Mouse (Mus musculus): ENCODE measurements around the gene Fgf10.

Gene Fgf10

GRCm38 (mm10) chr13:118713626-118714150 is 44.1 kb downstream of the Fgf10 start:
- TF ChIP-seq NANOG (IDR thresholded peaks at IDR 0.05; ENCODE audit: borderline replicate concordance, low read length): no peak
- no peak for TF ChIP-seq CTCF (conservative IDR thresholded peaks at IDR 0.05; ENCODE audit: low read length)
- TF ChIP-seq POU5F1 (IDR thresholded peaks at IDR 0.05; ENCODE audit: borderline replicate concordance, low read length): no peak
- H3K4me3 ChIP-seq (replicated peaks; ENCODE audit: low read length): peak overlapping the region; percentile 67; the same call in 1 of the 2 replicates
- peaks cover 34% of the 10 kb centered on the region for H3K4me1 ChIP-seq (replicated peaks; ENCODE audit: low read depth, low read length)
- H3K36me3 ChIP-seq (ENCODE audit: insufficient read depth, low read length): no peaks in the 10 kb centered on the region
- peaks cover 31% of the 10 kb centered on the region for H3K27me3 ChIP-seq (ENCODE audit: insufficient read depth, low read length)
- H3K9me3 ChIP-seq (ENCODE audit: low read length): no peaks in the 10 kb centered on the region

- Histone ChIP-seq H3K27me3 (ENCODE audit: insufficient read depth, low read length) (peaks cover 31% of the 10 kb centered on the region), H3K36me3 (ENCODE audit: insufficient read depth, low read length) (no peaks in the 10 kb centered on the region), H3K4me3 (replicated peaks; ENCODE audit: low read length) (peak overlapping the region; percentile 67), H3K4me1 (replicated peaks; ENCODE audit: low read depth, low read length) (peaks cover 34% of the 10 kb centered on the region), H3K9me3 (ENCODE audit: low read length) (no peaks in the 10 kb centered on the region)
- TF ChIP-seq POU5F1 (IDR thresholded peaks at IDR 0.05; ENCODE audit: borderline replicate concordance, low read length): no peak
- TF ChIP-seq CTCF (conservative IDR thresholded peaks at IDR 0.05; ENCODE audit: low read length): no peak
- TF ChIP-seq NANOG (IDR thresholded peaks at IDR 0.05; ENCODE audit: borderline replicate concordance, low read length): no peak
Measured at GRCm38 (mm10) chr13:118714284-118715065, 44.9 kb downstream of the Fgf10 start.

GRCm38 (mm10) chr13:118715066-118716018 is 45.8 kb downstream of the Fgf10 start:
- TF ChIP-seq NANOG (IDR thresholded peaks at IDR 0.05; ENCODE audit: borderline replicate concordance, low read length) (no peak), POU5F1 (IDR thresholded peaks at IDR 0.05; ENCODE audit: borderline replicate concordance, low read length) (no peak), CTCF (conservative IDR thresholded peaks at IDR 0.05; ENCODE audit: low read length) (no peak)
- Histone ChIP-seq H3K9me3 (ENCODE audit: low read length) (no peaks in the 10 kb centered on the region), H3K36me3 (ENCODE audit: insufficient read depth, low read length) (no peaks in the 10 kb centered on the region), H3K27me3 (ENCODE audit: insufficient read depth, low read length) (peaks cover 31% of the 10 kb centered on the region), H3K4me3 (replicated peaks; ENCODE audit: low read length) (peak overlapping the region; percentile 67), H3K4me1 (replicated peaks; ENCODE audit: low read depth, low read length) (peaks cover 34% of the 10 kb centered on the region)

- H3K4me1 ChIP-seq (replicated peaks; ENCODE audit: low read depth, low read length): peaks cover 34% of the 10 kb centered on the region
- H3K4me3 ChIP-seq (replicated peaks; ENCODE audit: low read length): peak overlapping the region; percentile 67; the same call in 1 of the 2 replicates
- TF ChIP-seq POU5F1 (IDR thresholded peaks at IDR 0.05; ENCODE audit: borderline replicate concordance, low read length) (no peak), NANOG (IDR thresholded peaks at IDR 0.05; ENCODE audit: borderline replicate concordance, low read length) (no peak), CTCF (conservative IDR thresholded peaks at IDR 0.05; ENCODE audit: low read length) (no peak)
- no peaks in the 10 kb centered on the region for H3K9me3 ChIP-seq (ENCODE audit: low read length)
- peaks cover 31% of the 10 kb centered on the region for H3K27me3 ChIP-seq (ENCODE audit: insufficient read depth, low read length)
- no peaks in the 10 kb centered on the region for H3K36me3 ChIP-seq (ENCODE audit: insufficient read depth, low read length)
Measured at GRCm38 (mm10) chr13:118716265-118716664, 46.7 kb downstream of the Fgf10 start.

GRCm38 (mm10) chr13:118716726-118717125 is 47.1 kb downstream of the Fgf10 start:
- Histone ChIP-seq H3K4me3 (replicated peaks; ENCODE audit: low read length) (no peak overlapping the region), H3K4me1 (replicated peaks; ENCODE audit: low read depth, low read length) (peaks cover 34% of the 10 kb centered on the region), H3K36me3 (ENCODE audit: insufficient read depth, low read length) (no peaks in the 10 kb centered on the region), H3K27me3 (ENCODE audit: insufficient read depth, low read length) (peaks cover 31% of the 10 kb centered on the region), H3K9me3 (ENCODE audit: low read length) (no peaks in the 10 kb centered on the region)
- peak; percentile 65; the same call in 1 of the 2 replicates for TF ChIP-seq NANOG (IDR thresholded peaks at IDR 0.05; ENCODE audit: borderline replicate concordance, low read length)
- no peak for TF ChIP-seq CTCF (conservative IDR thresholded peaks at IDR 0.05; ENCODE audit: low read length)

- Histone ChIP-seq H3K27me3 (ENCODE audit: insufficient read depth, low read length) (peaks cover 24% of the 10 kb centered on the region), H3K9me3 (ENCODE audit: low read length) (no peaks in the 10 kb centered on the region), H3K4me3 (replicated peaks; ENCODE audit: low read length) (no peak overlapping the region), H3K36me3 (ENCODE audit: insufficient read depth, low read length) (no peaks in the 10 kb centered on the region), H3K4me1 (replicated peaks; ENCODE audit: low read depth, low read length) (peaks cover 29% of the 10 kb centered on the region)
- TF ChIP-seq NANOG (IDR thresholded peaks at IDR 0.05; ENCODE audit: borderline replicate concordance, low read length): no peak
Measured at GRCm38 (mm10) chr13:118718396-118718795, 48.8 kb downstream of the Fgf10 start.

- Histone ChIP-seq H3K27me3 (ENCODE audit: insufficient read depth, low read length) (no peaks in the 10 kb centered on the region), H3K9me3 (ENCODE audit: low read length) (no peaks in the 10 kb centered on the region), H3K4me3 (replicated peaks; ENCODE audit: low read length) (no peak overlapping the region), H3K36me3 (ENCODE audit: insufficient read depth, low read length) (no peaks in the 10 kb centered on the region), H3K4me1 (replicated peaks; ENCODE audit: low read depth, low read length) (peaks cover 2% of the 10 kb centered on the region; the same call in 1 of the 2 replicates)
- TF ChIP-seq NANOG (IDR thresholded peaks at IDR 0.05; ENCODE audit: borderline replicate concordance, low read length) (no peak), CTCF (conservative IDR thresholded peaks at IDR 0.05; ENCODE audit: low read length) (no peak), POU5F1 (IDR thresholded peaks at IDR 0.05; ENCODE audit: borderline replicate concordance, low read length) (no peak)
Measured at GRCm38 (mm10) chr13:118721668-118722067, 52.1 kb downstream of the Fgf10 start.

Data from E14TG2a.4 (cell line).